Mouse (Mus musculus) embryonic facial prominence, embryonic 11.5 days (tissue): ENCODE results near the gene Vav3. TPM values are rescaled to one million over a fixed set of nuclear protein-coding genes. Genes with fewer than 3 reads are reported as not detected.

ENCODE experiments used
- ATAC-seq: fragments of 200-750 bp; cut with Nextera tagmentation; replicated peaks from 2 replicates; pipeline ENCODE4 v1.8.0; 2017; ENCODE audit warnings: low read depth; ENCODE audit not compliant: insufficient number of reproducible peaks, low FRiP score, low TSS enrichment
- DNase-seq: peaks from one replicate; pipeline ENCODE4 v3.0.0-alpha.2; 2015; ENCODE audit warnings: low spot score
- H3K27ac ChIP-seq: fragments of 300-500 bp; sonication (generic); replicated peaks from 2 replicates; pipeline ENCODE4 v1.5.1; 2014; ENCODE audit warnings: mild to moderate bottlenecking, low read depth, low read length, control low read depth
- H3K27me3 ChIP-seq: fragments of 300-500 bp; sonication (generic); 2 replicates; pipeline ENCODE4 v1.6.1; 2014; ENCODE audit warnings: mild to moderate bottlenecking, low read length, moderate library complexity, mixed read lengths; ENCODE audit not compliant: control insufficient read depth, insufficient read depth
- H3K36me3 ChIP-seq: fragments of 300-500 bp; sonication (generic); replicated peaks from 2 replicates; pipeline ENCODE4 v1.6.1; 2014; ENCODE audit warnings: low read depth, mild to moderate bottlenecking, low read length, moderate library complexity, mixed read lengths; ENCODE audit not compliant: control insufficient read depth, insufficient read depth
- H3K4me1 ChIP-seq: fragments of 300-500 bp; sonication (generic); 2 replicates; pipeline ENCODE4 v1.6.1; 2014; ENCODE audit warnings: low read length, mixed read lengths; ENCODE audit not compliant: control insufficient read depth, insufficient read depth
- H3K4me2 ChIP-seq: fragments of 300-500 bp; sonication (generic); 2 replicates; pipeline ENCODE4 v1.6.1; 2014; ENCODE audit warnings: low read depth, mild to moderate bottlenecking, control low read depth, low read length, moderate library complexity
- H3K4me3 ChIP-seq: fragments of 300-500 bp; sonication (generic); 2 replicates; pipeline ENCODE4 v1.5.1; 2014; ENCODE audit warnings: low read depth, low read length, control low read depth
- H3K9ac ChIP-seq: fragments of 300-500 bp; sonication (generic); replicated peaks from 2 replicates; pipeline ENCODE4 v1.6.1; 2014; ENCODE audit warnings: mild to moderate bottlenecking, control low read depth, low read length
- H3K9me3 ChIP-seq: fragments of 300-500 bp; sonication (generic); replicated peaks from 2 replicates; pipeline ENCODE4 v1.6.1; 2016; ENCODE audit warnings: mild to moderate bottlenecking, low read length, inconsistent platforms, mixed read lengths; ENCODE audit not compliant: control insufficient read depth
- whole genome bisulfite sequencing: fragments of 180-500 bp; shearing (Covaris S2); extraction: QIAGEN DNeasy Blood & Tissue Kit; methylation state at CpG from one replicate; pipeline ENCODE4 v1.1.7; 2014; 5-methylcytosine and 5-hydroxymethylcytosine counted together
- polyA plus RNA-seq: library from polyadenylated mRNA; unstranded; fragments of >200 nt; fragmentation: Nextera tagmentation; extraction: Ambion mirVana; gene quantifications from 2 replicates; pipeline ENCODE4 v1.2.1, GENCODE M21; 2014

Vav3 gene
- polyA plus RNA-seq, 1 experiment from 2014 or later: 7.2 TPM

GRCm38 (mm10) chr3:109681863-109682262 is 341.4 kb downstream of the Vav3 start:
- 81% methylated on average over 5 of the region's 5 CpGs for WGBS
- H3K9me3 ChIP-seq: no peaks in the 10 kb centered on the region
- no peak overlapping the region for H3K4me3 ChIP-seq
- DNase-seq (no peak), ATAC-seq (no peak)
- H3K4me2 ChIP-seq: no peak overlapping the region
- H3K9ac ChIP-seq: no peak overlapping the region
- no peak overlapping the region for H3K27ac ChIP-seq
- H3K4me1 ChIP-seq: no peaks in the 10 kb centered on the region
- H3K36me3 ChIP-seq: no peaks in the 10 kb centered on the region
- no peaks in the 10 kb centered on the region for H3K27me3 ChIP-seq

DNA sequence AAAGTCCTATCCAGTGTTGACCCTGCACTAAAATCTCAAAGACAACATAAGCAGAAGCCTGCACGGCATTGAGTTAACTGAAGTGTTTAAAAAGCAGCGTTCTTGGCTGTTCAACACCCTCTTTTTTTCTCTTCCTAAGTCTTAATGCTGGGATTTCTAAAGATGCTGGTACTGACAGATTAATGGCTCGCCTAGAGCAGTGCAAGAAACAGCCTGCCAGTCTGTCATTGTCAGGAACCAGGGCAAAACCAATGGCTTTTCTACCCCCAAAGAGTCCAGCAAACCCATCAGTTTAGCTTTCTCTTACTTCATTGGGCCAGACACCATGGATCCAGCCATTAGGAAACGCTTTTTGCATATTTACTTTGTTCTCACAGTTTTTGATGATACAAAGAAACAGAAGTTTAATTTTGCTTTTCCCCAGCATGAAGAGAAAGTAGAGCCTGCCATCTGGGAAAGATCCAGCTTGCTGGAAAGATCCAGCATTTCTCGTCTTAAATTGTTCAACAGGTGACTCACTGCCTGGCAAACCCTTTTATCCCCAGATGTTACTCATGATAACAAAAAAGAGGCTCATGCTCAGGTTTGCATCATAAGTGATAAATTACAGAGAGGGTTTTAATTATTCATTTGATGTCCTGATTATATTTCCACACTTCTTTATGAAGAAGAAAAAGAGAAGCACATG is 343.3 kb downstream of the Vav3 start:
- WGBS: 77% methylated on average over 5 of the region's 5 CpGs
- Histone ChIP-seq H3K27ac (no peak overlapping the region), H3K27me3 (no peaks in the 10 kb centered on the region), H3K4me1 (no peaks in the 10 kb centered on the region), H3K9ac (no peak overlapping the region), H3K4me2 (no peak overlapping the region), H3K4me3 (no peak overlapping the region), H3K9me3 (no peaks in the 10 kb centered on the region), H3K36me3 (no peaks in the 10 kb centered on the region)
- ATAC-seq (no peak), DNase-seq (no peak)

DNA sequence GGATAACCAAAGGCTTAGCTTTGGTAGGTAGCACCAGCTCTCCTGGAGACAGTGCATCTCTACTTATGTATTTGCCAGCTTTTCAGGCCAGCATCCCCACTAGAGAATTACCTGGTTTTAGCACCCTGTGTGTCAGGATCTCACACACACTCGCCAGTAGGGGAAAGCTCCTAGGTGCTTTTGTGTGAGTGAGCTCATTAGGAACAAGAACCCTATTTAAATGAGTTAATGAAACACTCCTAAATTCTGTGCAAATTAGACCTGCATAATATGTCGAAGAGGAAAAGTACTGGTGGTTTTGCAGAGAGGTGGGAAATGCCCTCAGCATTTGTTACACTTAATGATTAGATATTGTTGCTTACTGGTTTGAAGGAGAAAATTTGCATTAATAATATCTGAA is 350.1 kb downstream of the Vav3 start:
- Histone ChIP-seq H3K27me3 (no peaks in the 10 kb centered on the region), H3K4me2 (no peak overlapping the region), H3K4me1 (no peaks in the 10 kb centered on the region), H3K9ac (no peak overlapping the region), H3K4me3 (no peak overlapping the region), H3K9me3 (no peaks in the 10 kb centered on the region), H3K36me3 (no peaks in the 10 kb centered on the region), H3K27ac (no peak overlapping the region)
- DNase-seq (no peak), ATAC-seq (no peak)
- WGBS: 70% methylated on average over 2 of the region's 2 CpGs

- Histone ChIP-seq H3K9me3 (no peaks in the 10 kb centered on the region), H3K27ac (no peak overlapping the region), H3K4me3 (no peak overlapping the region), H3K36me3 (no peaks in the 10 kb centered on the region), H3K9ac (no peak overlapping the region), H3K27me3 (no peaks in the 10 kb centered on the region), H3K4me2 (no peak overlapping the region), H3K4me1 (no peaks in the 10 kb centered on the region)
- DNase-seq (no peak), ATAC-seq (no peak)
- 86% methylated on average over 3 of the region's 3 CpGs for WGBS
These were observed 352.2 kb downstream of the Vav3 start for GRCm38 (mm10) chr3:109692613-109693012.

DNA sequence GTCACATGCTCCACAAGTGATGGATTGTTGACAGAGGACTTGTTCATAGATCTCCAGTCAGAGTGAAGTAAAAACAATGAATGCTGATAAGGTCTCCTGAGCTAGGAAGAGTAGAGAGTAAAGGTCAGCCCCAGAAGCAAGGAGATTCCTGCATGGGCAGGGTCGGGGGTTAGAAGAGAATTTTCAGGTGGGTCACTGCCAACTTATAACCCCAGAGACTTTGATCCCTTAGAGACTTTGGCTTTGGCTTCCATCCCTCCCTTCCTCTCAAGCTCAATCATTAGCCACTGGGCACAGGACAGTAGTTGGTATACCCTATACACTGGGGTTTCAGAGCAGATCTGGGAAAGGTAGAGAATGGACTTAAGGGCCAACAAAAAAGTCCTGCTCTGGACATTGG is 360.8 kb downstream of the Vav3 start:
- Histone ChIP-seq H3K4me3 (no peak overlapping the region), H3K9ac (no peak overlapping the region), H3K4me1 (no peaks in the 10 kb centered on the region), H3K27ac (no peak overlapping the region), H3K27me3 (no peaks in the 10 kb centered on the region), H3K9me3 (no peaks in the 10 kb centered on the region), H3K36me3 (no peaks in the 10 kb centered on the region), H3K4me2 (no peak overlapping the region)
- DNase-seq (no peak), ATAC-seq (no peak)
- WGBS: 50% methylated on average over 1 of the region's 1 CpGs

DNA sequence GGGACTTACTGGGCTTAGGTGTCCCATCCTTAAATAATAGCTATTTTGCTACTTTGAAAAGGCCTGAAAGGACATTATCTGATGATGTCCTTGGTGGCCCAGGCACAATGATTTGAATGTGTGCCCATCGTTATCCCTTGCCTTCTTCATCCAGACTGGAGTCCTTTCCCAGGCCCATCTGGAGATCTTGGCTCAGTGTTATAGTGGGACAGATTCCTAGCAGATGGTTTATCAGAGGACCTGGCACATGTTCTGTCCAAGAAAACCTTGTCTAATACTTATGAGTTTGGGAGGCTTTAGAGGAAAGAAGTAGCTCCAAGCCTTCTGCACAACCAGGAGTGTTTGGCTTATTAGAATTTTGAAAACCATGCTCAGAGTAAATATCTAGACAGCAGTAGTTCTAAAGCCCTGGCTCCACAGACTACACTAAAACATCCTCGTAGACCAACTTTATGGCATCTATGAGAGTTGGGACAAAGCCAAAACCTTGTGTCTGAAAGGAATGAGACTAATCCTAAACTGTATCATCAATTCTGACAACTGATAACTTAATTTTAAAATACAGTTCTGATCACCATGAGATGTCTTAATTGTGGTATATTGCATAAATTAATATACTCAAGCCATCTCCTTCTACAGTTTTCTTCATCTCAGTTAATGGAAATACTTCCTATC is 367.5 kb downstream of the Vav3 start:
- Histone ChIP-seq H3K9me3 (no peaks in the 10 kb centered on the region), H3K4me1 (no peaks in the 10 kb centered on the region), H3K27ac (no peak overlapping the region), H3K27me3 (no peaks in the 10 kb centered on the region), H3K4me3 (no peak overlapping the region), H3K4me2 (no peak overlapping the region), H3K36me3 (no peaks in the 10 kb centered on the region), H3K9ac (no peak overlapping the region)
- WGBS: 89% methylated on average over 2 of the region's 2 CpGs
- no peak for DNase-seq
- ATAC-seq: no peak

DNA sequence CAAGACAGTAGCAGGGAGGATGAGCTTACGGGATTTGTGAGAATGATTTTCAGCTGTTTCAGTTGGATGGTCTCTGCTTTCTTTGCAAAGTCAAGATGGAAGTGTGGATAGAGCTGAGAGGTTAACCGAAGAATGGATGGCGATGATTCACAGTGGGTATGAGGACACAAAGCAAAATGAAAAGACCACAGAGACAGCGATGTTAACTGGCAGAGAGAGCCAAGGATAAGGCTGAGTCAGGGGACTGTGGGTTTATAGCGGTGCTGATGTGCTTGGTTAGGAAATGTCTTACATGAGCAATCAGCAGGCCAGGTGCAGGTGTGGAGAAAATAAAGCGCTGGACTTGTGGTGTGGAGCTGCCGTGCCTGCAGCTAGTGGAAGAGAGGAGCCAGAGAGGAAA is 371.3 kb downstream of the Vav3 start:
- Histone ChIP-seq H3K36me3 (no peaks in the 10 kb centered on the region), H3K9me3 (no peaks in the 10 kb centered on the region), H3K4me2 (no peak overlapping the region), H3K27ac (no peak overlapping the region), H3K4me1 (no peaks in the 10 kb centered on the region), H3K9ac (no peak overlapping the region), H3K27me3 (no peaks in the 10 kb centered on the region), H3K4me3 (no peak overlapping the region)
- DNase-seq (no peak), ATAC-seq (no peak)
- WGBS: 88% methylated on average over 7 of the region's 7 CpGs

DNA sequence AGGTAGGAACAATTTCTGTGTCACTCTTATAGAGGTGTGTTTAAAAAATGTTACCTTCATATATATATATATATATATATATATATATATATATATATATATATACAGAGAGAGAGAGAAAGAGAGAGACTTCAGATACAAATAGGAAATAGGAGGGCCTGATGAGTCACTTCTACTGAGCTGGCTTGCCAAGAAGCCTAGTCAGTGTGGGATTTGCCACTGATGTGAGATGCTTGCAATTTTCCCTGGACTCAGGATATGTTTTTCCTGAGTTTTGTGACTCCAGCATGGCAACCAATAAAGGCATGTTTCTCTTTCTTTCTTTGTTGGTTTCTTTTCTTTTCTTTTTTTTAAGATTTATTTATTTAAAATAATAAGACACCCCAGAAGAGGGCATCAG is 374.0 kb downstream of the Vav3 start:
- no peak for DNase-seq
- Histone ChIP-seq H3K4me2 (no peak overlapping the region), H3K27me3 (no peaks in the 10 kb centered on the region), H3K9me3 (no peaks in the 10 kb centered on the region), H3K27ac (no peak overlapping the region), H3K4me1 (no peaks in the 10 kb centered on the region), H3K36me3 (no peaks in the 10 kb centered on the region), H3K9ac (no peak overlapping the region), H3K4me3 (no peak overlapping the region)
- ATAC-seq: no peak
